Mouse (Mus musculus) heart, embryonic 13.5 days (tissue): ENCODE data around the gene Gm2000. TPM values are rescaled to one million over a fixed set of nuclear protein-coding genes. Genes with fewer than 3 reads are reported as not detected.
"Not testable (repeated sequence)": the region's sequence is repeated elsewhere in the genome, so short reads cannot be mapped to it uniquely, and the experiment has no call there.

ENCODE experiments used
- ATAC-seq: fragments of 200-750 bp; cut with Nextera tagmentation; 2 replicates; pipeline ENCODE4 v1.8.0; 2017; ENCODE audit warnings: moderate TSS enrichment; ENCODE audit not compliant: insufficient number of reproducible peaks, low FRiP score, low TSS enrichment; ENCODE audit errors: extremely low read depth
- H3K27ac ChIP-seq: fragments of 300-500 bp; sonication (generic); replicated peaks from 2 replicates; pipeline ENCODE4 v1.5.1; 2015; ENCODE audit warnings: moderate library complexity, mild to moderate bottlenecking, inconsistent platforms
- H3K27me3 ChIP-seq: fragments of 300-500 bp; sonication (generic); replicated peaks from 2 replicates; pipeline ENCODE4 v1.6.1; 2015; ENCODE audit warnings: mild to moderate bottlenecking, inconsistent platforms
- H3K36me3 ChIP-seq: fragments of 300-500 bp; sonication (generic); 2 replicates; pipeline ENCODE4 v1.6.1; 2015; ENCODE audit warnings: mild to moderate bottlenecking, inconsistent platforms
- H3K4me1 ChIP-seq: fragments of 300-500 bp; sonication (generic); 2 replicates; pipeline ENCODE4 v1.6.1; 2015; ENCODE audit warnings: inconsistent platforms
- H3K4me2 ChIP-seq: fragments of 300-500 bp; sonication (generic); 2 replicates; pipeline ENCODE4 v1.6.1; 2015; ENCODE audit warnings: inconsistent platforms, mild to moderate bottlenecking, moderate library complexity
- H3K4me3 ChIP-seq: fragments of 300-500 bp; sonication (generic); 2 replicates; pipeline ENCODE4 v1.5.1; 2015; ENCODE audit warnings: moderate library complexity, mild to moderate bottlenecking, inconsistent platforms
- H3K9ac ChIP-seq: fragments of 300-500 bp; sonication (generic); 2 replicates; pipeline ENCODE4 v1.6.1; 2015; ENCODE audit warnings: inconsistent platforms, mild to moderate bottlenecking, moderate library complexity
- H3K9me3 ChIP-seq: fragments of 300-500 bp; sonication (generic); 2 replicates; pipeline ENCODE4 v1.6.1; 2016; ENCODE audit warnings: inconsistent platforms
- WGBS: fragments of 180-500 bp; shearing (Covaris S2); methylation state at CpG from one replicate; pipeline ENCODE4 v1.1.7; 2015; ENCODE audit warnings: mixed read lengths; 5-methylcytosine and 5-hydroxymethylcytosine counted together
- polyA plus RNA-seq: library from polyadenylated mRNA; unstranded; fragments of >200 nt; fragmentation: Nextera tagmentation; extraction: Ambion mirVana; gene quantifications from 2 replicates; pipeline ENCODE4 v1.2.1, GENCODE M21; 2015

The Gm2000 gene
- polyA plus RNA-seq, 1 experiment from 2014 or later, result 591 TPM

- not testable (repeated sequence) for H3K4me2 ChIP-seq, H3K27me3 ChIP-seq, H3K36me3 ChIP-seq, H3K4me1 ChIP-seq, H3K9me3 ChIP-seq, ATAC-seq, H3K4me3 ChIP-seq, H3K27ac ChIP-seq, H3K9ac ChIP-seq
- 43% methylated on average over 3 of the region's 3 CpGs for WGBS
These were observed 34.3 kb downstream of the Gm2000 start for GRCm38 (mm10) chr1:156400159-156400558.

GRCm38 (mm10) chr1:156402491-156402890 is 36.7 kb downstream of the Gm2000 start:
- H3K9me3 ChIP-seq, result no peaks in the 10 kb centered on the region; the same call in 1 of the 2 replicates
- no peaks in the 10 kb centered on the region for H3K36me3 ChIP-seq
- 48% methylated on average over 2 of the region's 2 CpGs for WGBS
- H3K9ac ChIP-seq, result no peak overlapping the region
- no peak overlapping the region for H3K4me3 ChIP-seq
- H3K4me1 ChIP-seq, result no peaks in the 10 kb centered on the region
- ATAC-seq, result no peak
- no peak overlapping the region for H3K4me2 ChIP-seq
- H3K27ac ChIP-seq, result no peak overlapping the region
- H3K27me3 ChIP-seq, result no peaks in the 10 kb centered on the region

GRCm38 (mm10) chr1:156403251-156403650 is 37.4 kb downstream of the Gm2000 start:
- Histone ChIP-seq H3K27me3 (no peaks in the 10 kb centered on the region), H3K4me1 (peaks cover 5% of the 10 kb centered on the region; the same call in 1 of the 2 replicates), H3K36me3 (no peaks in the 10 kb centered on the region), H3K27ac (no peak overlapping the region), H3K9me3 (no peaks in the 10 kb centered on the region; the same call in 1 of the 2 replicates), H3K4me2 (no peak overlapping the region), H3K4me3 (no peak overlapping the region), H3K9ac (no peak overlapping the region)
- WGBS, result 54% methylated on average over 10 of the region's 10 CpGs
- no peak for ATAC-seq

GRCm38 (mm10) chr1:156408004-156408403 is 42.2 kb downstream of the Gm2000 start:
- WGBS, result 31% methylated on average over 3 of the region's 3 CpGs
- Histone ChIP-seq H3K9ac (no peak overlapping the region), H3K4me2 (no peak overlapping the region), H3K27me3 (no peaks in the 10 kb centered on the region), H3K9me3 (no peaks in the 10 kb centered on the region), H3K27ac (no peak overlapping the region), H3K36me3 (no peaks in the 10 kb centered on the region), H3K4me1 (peaks cover 5% of the 10 kb centered on the region; the same call in 1 of the 2 replicates), H3K4me3 (no peak overlapping the region)
- no peak for ATAC-seq

- H3K9me3 ChIP-seq, result no peaks in the 10 kb centered on the region
- H3K9ac ChIP-seq, result no peak overlapping the region
- H3K4me1 ChIP-seq, result peaks cover 5% of the 10 kb centered on the region; the same call in 1 of the 2 replicates
- ATAC-seq, result no peak
- H3K4me2 ChIP-seq, result no peak overlapping the region
- H3K27ac ChIP-seq, result no peak overlapping the region
- 55% methylated on average over 4 of the region's 4 CpGs for WGBS
- no peak overlapping the region for H3K4me3 ChIP-seq
- H3K27me3 ChIP-seq, result no peaks in the 10 kb centered on the region
- H3K36me3 ChIP-seq, result no peaks in the 10 kb centered on the region
These were observed 42.7 kb downstream of the Gm2000 start for GRCm38 (mm10) chr1:156408521-156408920.

Other genes with a start within 250 kb of the Gm2000 start
- 2.0 and 2.5 TPM in 2 replicates for gene Fam163a, start 161.0 kb upstream of the Gm2000 start, polyA plus RNA-seq
- gene Tdrd5, start 62.4 kb upstream of the Gm2000 start, polyA plus RNA-seq, result 0.13 and 0.34 TPM in 2 replicates
- not detected in 2 replicates for gene Nphs2, start 55.3 kb upstream of the Gm2000 start, polyA plus RNA-seq
- 0.09 and 0.27 TPM in 2 replicates for gene Axdnd1, start 55.1 kb downstream of the Gm2000 start, polyA plus RNA-seq
- 33.1 and 36.3 TPM in 2 replicates for gene Soat1, start 108.3 kb downstream of the Gm2000 start, polyA plus RNA-seq
- gene Gm10031, start 158.0 kb downstream of the Gm2000 start, polyA plus RNA-seq, result 0.31 and 0.61 TPM in 2 replicates
- gene Abl2, start 192.7 kb downstream of the Gm2000 start, polyA plus RNA-seq, result 2.4 and 2.9 TPM in 2 replicates